15 mouse cellular contexts compared by ENCODE assay signal in genomic region chr8:3256147-3256940, GRCm38 (mm10). TPM values are rescaled to one million over a fixed set of nuclear protein-coding genes. Genes with fewer than 3 reads are reported as not detected.
A peak's percentile ranks its signal among the peaks of the same experiment; 100 is the strongest.
DNase-seq lines count a peak whose midpoint lies in the region; ATAC-seq and TF ChIP-seq lines count a peak whose summit lies in the region.
"Had no signal": no experiment of that assay in that cellular context is flagged by ENCODE, and none has a peak within 500 bp of the region (broad histone marks: within the 10 kb centered on the region; RNA-seq: fewer than 3 reads in every experiment).

No protein-coding gene starts in this region.

- H3K36me3 ChIP-seq in intestine, postnatal 0 days (ENCODE audit: control insufficient read depth, insufficient read depth) = peaks cover 34% of the 10 kb centered on the region
- H3K36me3 ChIP-seq in intestine, embryonic 15.5 days = peaks cover 11% of the 10 kb centered on the region
- peaks cover 29% of the 10 kb centered on the region for H3K36me3 ChIP-seq in liver, embryonic 13.5 days

- H3K4me2 ChIP-seq in intestine, postnatal 0 days (replicated peaks; ENCODE audit: low read depth) = no peak overlapping the region
- H3K4me2 ChIP-seq in intestine, embryonic 15.5 days (replicated peaks) = no peak overlapping the region
- no peak overlapping the region for H3K4me2 ChIP-seq in liver, embryonic 13.5 days
- H3K4me2 ChIP-seq: embryonic facial prominence, embryonic 13.5 days; limb, embryonic 13.5 days; midbrain, embryonic 11.5 days had no signal

- no peak overlapping the region for H3K9ac ChIP-seq in intestine, postnatal 0 days (ENCODE audit: low read depth, low read length)
- no peak overlapping the region for H3K9ac ChIP-seq in intestine, embryonic 15.5 days
- H3K9ac ChIP-seq in liver, embryonic 13.5 days = no peak overlapping the region
- H3K9ac ChIP-seq: embryonic facial prominence, embryonic 13.5 days; limb, embryonic 13.5 days had no signal

- no peak for TF ChIP-seq CTCF in intestine, postnatal 0 days (IDR thresholded peaks at IDR 0.05; ENCODE audit: low read depth)

- peaks cover 17% of the 10 kb centered on the region for H3K4me1 ChIP-seq in intestine, postnatal 0 days (replicated peaks; ENCODE audit: control insufficient read depth, insufficient read depth, low read length)
- H3K4me1 ChIP-seq in intestine, embryonic 15.5 days (replicated peaks) = no peaks in the 10 kb centered on the region
- peaks cover 34% of the 10 kb centered on the region for H3K4me1 ChIP-seq in liver, embryonic 13.5 days (replicated peaks)
- H3K4me1 ChIP-seq: hindbrain, embryonic 10.5 days; limb, embryonic 13.5 days had no signal

- WGBS in intestine, postnatal 0 days = 64% methylated on average over 5 of the region's 5 CpGs
- WGBS in intestine, embryonic 15.5 days = 75% methylated on average over 5 of the region's 5 CpGs
- 75% methylated on average over 5 of the region's 5 CpGs for WGBS in liver, embryonic 13.5 days (ENCODE audit: insufficient replicate concordance)

- ATAC-seq in intestine, postnatal 0 days = no peak
- ATAC-seq in intestine, embryonic 15.5 days = no peak
- peak; percentile 55 for ATAC-seq in liver, embryonic 13.5 days (ENCODE audit: low read depth)
- ATAC-seq in monocyte, adult 5-6 weeks (replicated peaks; ENCODE audit: insufficient number of reproducible peaks, low FRiP score, low TSS enrichment, poor library complexity, severe bottlenecking) = no peak

- H3K27me3 ChIP-seq in intestine, postnatal 0 days (replicated peaks; ENCODE audit: control insufficient read depth, insufficient read depth, low read length) = no peaks in the 10 kb centered on the region
- no peaks in the 10 kb centered on the region for H3K27me3 ChIP-seq in intestine, embryonic 15.5 days (replicated peaks)
- H3K27me3 ChIP-seq in liver, embryonic 13.5 days = no peaks in the 10 kb centered on the region
- H3K27me3 ChIP-seq: embryonic facial prominence, embryonic 13.5 days; limb, embryonic 13.5 days had no signal

- no peaks in the 10 kb centered on the region for H3K9me3 ChIP-seq in intestine, postnatal 0 days (ENCODE audit: control insufficient read depth)
- H3K9me3 ChIP-seq in intestine, embryonic 15.5 days = no peaks in the 10 kb centered on the region
- no peaks in the 10 kb centered on the region for H3K9me3 ChIP-seq in liver, embryonic 13.5 days (replicated peaks)
- H3K9me3 ChIP-seq: embryonic facial prominence, embryonic 13.5 days; hindbrain, embryonic 10.5 days had no signal

- peak overlapping the region; percentile 46; the same call in 1 of the 2 replicates for H3K27ac ChIP-seq in intestine, postnatal 0 days (ENCODE audit: low read depth, low read length)
- no peak overlapping the region for H3K27ac ChIP-seq in intestine, embryonic 15.5 days
- peak overlapping the region; percentile 60 for H3K27ac ChIP-seq in liver, embryonic 13.5 days
- H3K27ac ChIP-seq: embryonic facial prominence, embryonic 13.5 days; hindbrain, embryonic 10.5 days; limb, embryonic 13.5 days had no signal

- peak; percentile 70 for DNase-seq in adrenal gland, adult 2 months
- DNase-seq in adrenal gland, postnatal 4 days (ENCODE audit: low spot score in 2 of 2) = no peak
- peak; percentile 47 for DNase-seq in adrenal gland, postnatal 14 days
- no peak for DNase-seq in liver, embryonic 13.5 days
- no peak for DNase-seq in spleen, adult 18-20 months
- DNase-seq: cerebellum, postnatal 25 days; kidney, adult 18-20 months; thymus, adult 2 months had no signal

- H3K4me3 ChIP-seq in intestine, postnatal 0 days (ENCODE audit: low read depth, low read length) = no peak overlapping the region
- no peak overlapping the region for H3K4me3 ChIP-seq in intestine, embryonic 15.5 days (replicated peaks)
- no peak overlapping the region for H3K4me3 ChIP-seq in liver, embryonic 13.5 days (replicated peaks)
- H3K4me3 ChIP-seq: embryonic facial prominence, embryonic 13.5 days; hindbrain, embryonic 10.5 days; limb, embryonic 13.5 days had no signal

RNA-seq across cellular contexts. Expression of gene Insr, which starts 23.1 kb away (rescaled TPM):
- total RNA-seq in adrenal gland, adult 2 months (2021) = 100 to 1,000 TPM; 101 to 153 TPM
- 31.6 and 44.1 TPM in 2 replicates for polyA plus RNA-seq in adrenal gland, adult 2 months (2012; rRNA removed)
- 100 to 1,000 TPM; 111 to 112 TPM for total RNA-seq in adrenal gland, postnatal 4 days (2021)
- polyA plus RNA-seq in intestine, postnatal 0 days (2015; fragmentation: Nextera tagmentation; extraction: Ambion mirVana) = 20.7 and 21.3 TPM in 2 replicates
- 31.8 and 38.6 TPM in 2 replicates for polyA plus RNA-seq in intestine, embryonic 15.5 days (2015; fragmentation: Nextera tagmentation; extraction: Ambion mirVana)
- total RNA-seq in adrenal gland, postnatal 14 days (2021) = 121 and 129 TPM in 2 replicates
- 12.8 and 13.2 TPM in 2 replicates for polyA plus RNA-seq in liver, embryonic 13.5 days (2015; fragmentation: Nextera tagmentation; extraction: Ambion mirVana)
- total RNA-seq in monocyte, adult 5-6 weeks (2017) = 11.7 to 14.2 TPM (median 12.6 TPM) in 3 replicates

Comparison
In these comparisons a context has a peak if more than half of its experiments do, and no peak if none do; other contexts are left out.
1. DNase-seq: peak in adrenal gland, adult 2 months (single experiment) and adrenal gland, postnatal 14 days (single experiment); none in adrenal gland, postnatal 4 days (0 of 2), liver, embryonic 13.5 days (single experiment) and spleen, adult 18-20 months (0 of 2).